Mouse (Mus musculus) embryonic facial prominence, embryonic 11.5 days (tissue): ENCODE measurements around the gene H2-Eb1. TPM values are rescaled to one million over a fixed set of nuclear protein-coding genes. Genes with fewer than 3 reads are reported as not detected.
A peak's percentile ranks its signal among the peaks of the same experiment; 100 is the strongest.

Experiments
- ATAC-seq: fragments of 200-750 bp; cut with Nextera tagmentation; replicated peaks from 2 replicates; pipeline ENCODE4 v1.8.0; 2017; ENCODE audit warnings: low read depth; ENCODE audit not compliant: insufficient number of reproducible peaks, low FRiP score, low TSS enrichment
- DNase-seq: peaks from one replicate; pipeline ENCODE4 v3.0.0-alpha.2; 2015; ENCODE audit warnings: low spot score
- H3K27ac ChIP-seq: fragments of 300-500 bp; sonication (generic); replicated peaks from 2 replicates; pipeline ENCODE4 v1.5.1; 2014; ENCODE audit warnings: mild to moderate bottlenecking, low read depth, low read length, control low read depth
- H3K27me3 ChIP-seq: fragments of 300-500 bp; sonication (generic); 2 replicates; pipeline ENCODE4 v1.6.1; 2014; ENCODE audit warnings: mild to moderate bottlenecking, low read length, moderate library complexity, mixed read lengths; ENCODE audit not compliant: control insufficient read depth, insufficient read depth
- H3K36me3 ChIP-seq: fragments of 300-500 bp; sonication (generic); replicated peaks from 2 replicates; pipeline ENCODE4 v1.6.1; 2014; ENCODE audit warnings: low read depth, mild to moderate bottlenecking, low read length, moderate library complexity, mixed read lengths; ENCODE audit not compliant: control insufficient read depth, insufficient read depth
- H3K4me1 ChIP-seq: fragments of 300-500 bp; sonication (generic); 2 replicates; pipeline ENCODE4 v1.6.1; 2014; ENCODE audit warnings: low read length, mixed read lengths; ENCODE audit not compliant: control insufficient read depth, insufficient read depth
- H3K4me2 ChIP-seq: fragments of 300-500 bp; sonication (generic); 2 replicates; pipeline ENCODE4 v1.6.1; 2014; ENCODE audit warnings: low read depth, mild to moderate bottlenecking, control low read depth, low read length, moderate library complexity
- H3K4me3 ChIP-seq: fragments of 300-500 bp; sonication (generic); 2 replicates; pipeline ENCODE4 v1.5.1; 2014; ENCODE audit warnings: low read depth, low read length, control low read depth
- H3K9ac ChIP-seq: fragments of 300-500 bp; sonication (generic); replicated peaks from 2 replicates; pipeline ENCODE4 v1.6.1; 2014; ENCODE audit warnings: mild to moderate bottlenecking, control low read depth, low read length
- H3K9me3 ChIP-seq: fragments of 300-500 bp; sonication (generic); replicated peaks from 2 replicates; pipeline ENCODE4 v1.6.1; 2016; ENCODE audit warnings: mild to moderate bottlenecking, low read length, inconsistent platforms, mixed read lengths; ENCODE audit not compliant: control insufficient read depth
- WGBS: fragments of 180-500 bp; shearing (Covaris S2); extraction: QIAGEN DNeasy Blood & Tissue Kit; methylation state at CpG from one replicate; pipeline ENCODE4 v1.1.7; 2014; 5-methylcytosine and 5-hydroxymethylcytosine counted together
- polyA plus RNA-seq: library from polyadenylated mRNA; unstranded; fragments of >200 nt; fragmentation: Nextera tagmentation; extraction: Ambion mirVana; gene quantifications from 2 replicates; pipeline ENCODE4 v1.2.1, GENCODE M21; 2014

The H2-Eb1 gene
- polyA plus RNA-seq, 1 experiment from 2014 or later, result 1.5 TPM

- Histone ChIP-seq H3K27ac (no peak overlapping the region), H3K4me3 (no peak overlapping the region), H3K36me3 (no peaks in the 10 kb centered on the region), H3K9ac (no peak overlapping the region), H3K27me3 (no peaks in the 10 kb centered on the region), H3K9me3 (no peaks in the 10 kb centered on the region), H3K4me1 (no peaks in the 10 kb centered on the region), H3K4me2 (no peak overlapping the region)
- DNase-seq, result no peak
- ATAC-seq, result no peak
- 90% methylated on average over 4 of the region's 4 CpGs for WGBS
These were observed 13.1 kb upstream of the H2-Eb1 start for GRCm38 (mm10) chr17:34292570-34292969.

GRCm38 (mm10) chr17:34293533-34293932, 12.1 kb upstream of the H2-Eb1 start:
- H3K9ac ChIP-seq, result no peak overlapping the region
- ATAC-seq (no peak), DNase-seq (no peak)
- H3K4me2 ChIP-seq, result no peak overlapping the region
- no peaks in the 10 kb centered on the region for H3K36me3 ChIP-seq
- WGBS, result 41% methylated on average over 2 of the region's 2 CpGs
- no peak overlapping the region for H3K4me3 ChIP-seq
- H3K27ac ChIP-seq, result no peak overlapping the region
- no peaks in the 10 kb centered on the region for H3K9me3 ChIP-seq
- H3K27me3 ChIP-seq, result no peaks in the 10 kb centered on the region
- no peaks in the 10 kb centered on the region for H3K4me1 ChIP-seq

GRCm38 (mm10) chr17:34294249-34294648, 11.4 kb upstream of the H2-Eb1 start:
- 72% methylated on average over 4 of the region's 4 CpGs for WGBS
- Histone ChIP-seq H3K9me3 (no peaks in the 10 kb centered on the region), H3K27ac (no peak overlapping the region), H3K4me3 (no peak overlapping the region), H3K4me2 (no peak overlapping the region), H3K27me3 (no peaks in the 10 kb centered on the region), H3K36me3 (no peaks in the 10 kb centered on the region), H3K9ac (no peak overlapping the region), H3K4me1 (no peaks in the 10 kb centered on the region)
- no peak for ATAC-seq
- DNase-seq, result no peak

- no peak overlapping the region for H3K9ac ChIP-seq
- H3K4me3 ChIP-seq, result no peak overlapping the region
- ATAC-seq, result no peak
- no peaks in the 10 kb centered on the region for H3K36me3 ChIP-seq
- H3K9me3 ChIP-seq, result no peaks in the 10 kb centered on the region
- DNase-seq, result no peak
- H3K4me2 ChIP-seq, result no peak overlapping the region
- H3K27me3 ChIP-seq, result no peaks in the 10 kb centered on the region
- H3K27ac ChIP-seq, result no peak overlapping the region
- no peaks in the 10 kb centered on the region for H3K4me1 ChIP-seq
These were observed 10.4 kb upstream of the H2-Eb1 start for GRCm38 (mm10) chr17:34295307-34295706.

- ATAC-seq (no peak), DNase-seq (peak; percentile 83)
- Histone ChIP-seq H3K9me3 (no peaks in the 10 kb centered on the region), H3K4me3 (peak overlapping the region; percentile 29), H3K36me3 (no peaks in the 10 kb centered on the region), H3K27ac (no peak overlapping the region), H3K4me2 (peak overlapping the region; percentile 34), H3K9ac (no peak overlapping the region), H3K4me1 (no peaks in the 10 kb centered on the region), H3K27me3 (no peaks in the 10 kb centered on the region)
- WGBS, result 24% methylated on average over 23 of the region's 23 CpGs
These were observed 9.5 kb upstream of the H2-Eb1 start for GRCm38 (mm10) chr17:34295891-34296794.

GRCm38 (mm10) chr17:34299356-34299755, 6.3 kb upstream of the H2-Eb1 start:
- no peak overlapping the region for H3K9ac ChIP-seq
- WGBS, result 58% methylated on average over 3 of the region's 3 CpGs
- DNase-seq, result no peak
- H3K4me3 ChIP-seq, result no peak overlapping the region
- no peak overlapping the region for H3K27ac ChIP-seq
- no peaks in the 10 kb centered on the region for H3K36me3 ChIP-seq
- ATAC-seq, result no peak
- H3K9me3 ChIP-seq, result no peaks in the 10 kb centered on the region
- H3K4me1 ChIP-seq, result no peaks in the 10 kb centered on the region
- no peaks in the 10 kb centered on the region for H3K27me3 ChIP-seq
- H3K4me2 ChIP-seq, result no peak overlapping the region

- Histone ChIP-seq H3K4me3 (no peak overlapping the region), H3K36me3 (no peaks in the 10 kb centered on the region), H3K27me3 (no peaks in the 10 kb centered on the region), H3K27ac (no peak overlapping the region), H3K9ac (no peak overlapping the region), H3K9me3 (no peaks in the 10 kb centered on the region), H3K4me2 (no peak overlapping the region), H3K4me1 (no peaks in the 10 kb centered on the region)
- DNase-seq (no peak), ATAC-seq (no peak)
- 86% methylated on average over 8 of the region's 8 CpGs for WGBS
These were observed 5.6 kb upstream of the H2-Eb1 start for GRCm38 (mm10) chr17:34300071-34300470.

GRCm38 (mm10) chr17:34300691-34301566, 4.7 kb upstream of the H2-Eb1 start:
- Histone ChIP-seq H3K27ac (no peak overlapping the region), H3K27me3 (no peaks in the 10 kb centered on the region), H3K9ac (no peak overlapping the region), H3K36me3 (no peaks in the 10 kb centered on the region), H3K4me1 (no peaks in the 10 kb centered on the region), H3K4me3 (no peak overlapping the region), H3K9me3 (no peaks in the 10 kb centered on the region), H3K4me2 (no peak overlapping the region)
- DNase-seq, result no peak
- no peak for ATAC-seq
- 78% methylated on average over 23 of the region's 23 CpGs for WGBS
